Mouse (Mus musculus) kidney, adult 2 months (tissue): ENCODE data around the gene Znrf4. TPM values are rescaled to one million over a fixed set of nuclear protein-coding genes. Genes with fewer than 3 reads are reported as not detected.
A peak's percentile ranks its signal among the peaks of the same experiment; 100 is the strongest.

Source experiments
- DNase-seq: peaks from one replicate; pipeline ENCODE4 v3.0.0; 2021
- H3K27ac ChIP-seq: fragments of 200-500 bp; 2 replicates; pipeline ENCODE4 v1.5.1; 2012; ENCODE audit warnings: low read depth, low read length, control low read depth, inconsistent platforms; ENCODE audit not compliant: insufficient read depth
- H3K27me3 ChIP-seq: fragments of 200-500 bp; replicated peaks from 2 replicates; pipeline ENCODE4 v1.6.1; 2012; ENCODE audit warnings: mild to moderate bottlenecking, moderate library complexity, low read length, inconsistent platforms; ENCODE audit not compliant: control insufficient read depth, insufficient read depth
- H3K36me3 ChIP-seq: fragments of 200-500 bp; 2 replicates; pipeline ENCODE4 v1.6.1; 2012; ENCODE audit warnings: mild to moderate bottlenecking, moderate library complexity, low read length, inconsistent platforms; ENCODE audit not compliant: control insufficient read depth, insufficient read depth
- H3K4me1 ChIP-seq: fragments of 200-500 bp; 2 replicates; pipeline ENCODE4 v1.6.1; 2011; ENCODE audit warnings: low read length; ENCODE audit not compliant: control insufficient read depth, insufficient read depth
- H3K4me3 ChIP-seq: fragments of 200-500 bp; 2 replicates; pipeline ENCODE4 v1.5.1; 2011; ENCODE audit warnings: mild to moderate bottlenecking, low read depth, low read length, control low read depth; ENCODE audit not compliant: insufficient read depth
- CTCF ChIP-seq: fragments of 200-500 bp; conservative IDR thresholded peaks from 2 replicates; pipeline ENCODE4 v1.5.1; 2011; ENCODE audit warnings: low read depth, mild to moderate bottlenecking, control low read depth, low read length, moderate library complexity, mixed read lengths; ENCODE audit not compliant: insufficient read depth, insufficient read length
- POLR2A ChIP-seq: fragments of 200-500 bp; IDR thresholded peaks from one replicate; pipeline ENCODE4 v1.6.1; 2011; ENCODE audit warnings: low read depth, low read length, control low read depth
- WGBS: fragments of 180-500 bp; shearing (Covaris S2); methylation state at CpG from one replicate; pipeline ENCODE4 v1.1.7; 2018; 5-methylcytosine and 5-hydroxymethylcytosine counted together
- polyA plus RNA-seq: library from polyadenylated mRNA; depleted of rRNA; stranded (reverse); fragments of >200 nt; gene quantifications from 2 replicates; pipeline ENCODE4 v1.2.3, GENCODE M21; 2012

Znrf4 gene
- polyA plus RNA-seq, 1 experiment: 0.17 TPM

DNA sequence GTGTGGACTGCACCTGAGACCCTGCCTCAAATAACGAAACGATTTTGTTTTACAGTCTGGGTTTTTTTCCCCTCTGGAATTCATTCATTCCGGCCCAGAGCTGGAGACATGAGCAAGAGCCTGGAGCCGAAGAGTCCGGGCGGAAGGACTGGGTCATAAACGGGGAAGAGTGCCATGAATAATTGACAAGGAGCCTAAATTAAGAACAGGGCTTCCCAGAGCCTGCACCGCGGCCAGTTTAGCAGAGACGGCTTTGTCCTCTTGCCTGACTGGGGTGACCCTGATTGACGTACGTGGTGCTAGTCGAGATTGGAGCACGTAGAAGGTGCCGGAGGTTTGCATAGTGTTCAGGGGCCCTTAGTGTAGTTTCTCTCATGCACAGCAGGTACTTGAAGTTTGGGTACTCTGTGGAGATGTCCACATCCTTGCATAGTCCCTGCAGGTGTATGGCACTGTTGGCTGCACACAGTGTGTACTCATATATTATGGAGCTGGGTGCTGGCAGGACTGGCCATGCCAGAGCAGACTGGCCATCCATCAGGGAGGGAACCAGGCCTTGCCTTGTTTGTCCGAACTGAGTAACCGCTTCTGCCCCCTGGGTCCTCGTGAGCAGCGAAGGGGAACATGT lies 34.9 kb downstream of the Znrf4 start:
- no peak overlapping the region for H3K27ac ChIP-seq
- H3K4me3 ChIP-seq: no peak overlapping the region
- H3K27me3 ChIP-seq: peaks cover 5% of the 10 kb centered on the region
- H3K36me3 ChIP-seq: no peaks in the 10 kb centered on the region
- H3K4me1 ChIP-seq: no peaks in the 10 kb centered on the region
- TF ChIP-seq POLR2A (no peak), CTCF (no peak)
- DNase-seq: no peak
- WGBS: 72% methylated on average over 19 of the region's 19 CpGs

DNA sequence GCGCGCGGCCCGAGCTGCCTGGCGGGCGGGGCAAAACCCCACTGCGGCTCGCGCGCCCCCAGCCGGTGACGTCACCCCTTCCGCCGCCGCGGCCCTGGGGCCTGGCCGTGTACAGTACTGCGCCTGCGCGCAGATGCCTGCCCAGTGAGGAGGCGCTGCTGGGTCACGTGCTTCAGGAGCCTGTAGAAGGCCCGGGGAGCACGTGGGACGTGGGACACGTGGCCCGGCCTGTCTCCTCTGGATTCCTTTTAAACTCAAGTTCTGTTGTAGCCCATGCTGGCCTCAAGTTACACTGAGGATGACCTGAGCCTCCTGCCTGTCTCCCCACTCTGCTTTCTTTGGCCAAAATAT lies 35.9 kb downstream of the Znrf4 start, which contains the start of gene Ptprs:
Gene Ptprs (minus strand): TSS at position 82 of the 351 bp plus-strand sequence.
- H3K27ac ChIP-seq: no peak within 1 kb of the TSS
- TF ChIP-seq CTCF: no peak
- TF ChIP-seq POLR2A: no peak
- DNase-seq: peak; percentile 89
- 2% methylated on average over 27 of the region's 27 CpGs for WGBS
- H3K4me1 ChIP-seq: no peaks in the 10 kb centered on the region
- peak within 1 kb of the TSS; percentile 42 for H3K4me3 ChIP-seq
- peaks cover 5% of the 10 kb centered on the region for H3K27me3 ChIP-seq
- H3K36me3 ChIP-seq: no peaks in the 10 kb centered on the region

DNA sequence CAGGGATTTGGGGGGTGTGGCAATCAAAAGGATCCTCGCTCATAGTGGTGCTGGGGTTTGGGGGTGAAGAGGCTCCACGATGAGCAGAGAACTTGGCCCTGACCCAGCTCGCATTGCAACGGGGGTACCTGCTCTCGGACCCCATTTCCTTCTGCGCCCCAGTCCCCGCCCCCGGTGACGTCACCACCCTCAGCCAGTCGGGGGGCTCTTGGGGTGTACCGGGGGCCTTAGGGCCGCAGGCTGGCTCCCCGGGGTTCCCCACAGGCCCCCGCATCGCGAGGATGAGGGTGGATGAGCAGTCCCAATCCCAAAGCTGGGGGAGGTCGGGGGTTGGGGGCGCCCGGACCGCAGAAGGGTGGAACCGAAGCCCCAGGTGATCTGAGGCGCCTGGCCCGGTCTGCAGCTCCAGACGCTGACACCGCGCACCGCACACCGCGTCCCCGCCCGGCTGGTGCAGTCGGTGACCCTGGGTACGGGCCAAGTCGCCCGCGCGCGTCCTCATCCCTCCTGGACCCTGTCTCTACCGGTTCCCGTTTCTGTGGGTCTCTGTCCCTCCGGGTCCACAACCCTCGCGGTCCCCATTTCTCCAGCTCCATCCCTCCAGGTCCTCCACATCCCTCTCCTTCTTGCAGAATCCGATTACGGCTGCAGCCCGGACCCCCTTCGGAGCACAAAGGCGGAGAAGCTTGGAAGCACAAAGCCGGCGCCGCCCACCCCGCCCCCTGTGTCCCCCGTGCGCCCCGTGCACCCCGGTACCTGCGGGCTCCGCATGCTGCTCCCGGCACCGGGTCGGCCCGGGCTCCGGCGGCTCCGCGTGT lies 36.4 kb downstream of the Znrf4 start:
- Histone ChIP-seq H3K36me3 (no peaks in the 10 kb centered on the region), H3K27ac (no peak overlapping the region), H3K4me1 (no peaks in the 10 kb centered on the region), H3K4me3 (peak overlapping the region; percentile 42), H3K27me3 (peaks cover 5% of the 10 kb centered on the region)
- no peak for DNase-seq
- TF ChIP-seq POLR2A (no peak), CTCF (no peak)
- WGBS: 1% methylated on average over 66 of the region's 66 CpGs

DNA sequence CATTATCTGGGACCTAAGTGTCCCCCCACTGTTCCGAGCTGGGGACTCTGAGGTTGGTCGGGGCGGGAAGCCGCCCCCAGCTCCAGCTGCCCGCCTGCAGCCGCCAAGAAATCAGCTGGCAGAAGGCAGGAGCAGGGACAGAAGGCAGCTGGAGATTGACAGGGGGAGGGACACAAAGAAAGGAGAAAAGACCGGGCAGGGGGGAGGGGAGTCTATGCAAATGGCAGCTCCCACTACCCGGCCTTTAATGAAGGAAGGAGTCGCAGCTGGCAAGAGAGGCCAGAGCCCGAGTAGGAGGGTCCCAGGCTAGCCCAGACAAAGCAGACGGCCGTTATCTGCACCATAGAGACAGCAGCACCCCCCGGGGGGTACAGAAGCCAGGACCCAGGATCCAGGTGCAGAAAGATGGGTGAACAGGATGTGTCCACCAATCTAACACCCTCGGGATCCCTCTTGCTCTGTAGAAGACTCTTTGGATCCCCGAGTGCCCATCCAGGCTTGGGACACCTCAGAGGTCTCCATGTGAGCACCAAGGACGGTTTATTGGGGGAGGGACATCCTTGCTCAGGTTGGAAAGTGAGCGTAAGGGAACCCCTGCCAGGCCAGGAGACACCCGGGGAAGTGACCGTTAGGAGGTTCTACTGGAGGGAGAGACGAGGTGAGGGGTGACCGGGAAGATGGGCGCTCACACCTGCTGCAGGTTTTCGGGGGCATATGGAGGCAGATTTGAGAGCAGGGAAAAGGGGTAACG lies 37.2 kb downstream of the Znrf4 start:
- no peak overlapping the region for H3K27ac ChIP-seq
- DNase-seq: no peak
- TF ChIP-seq CTCF: no peak
- no peak for TF ChIP-seq POLR2A
- H3K36me3 ChIP-seq: no peaks in the 10 kb centered on the region
- H3K27me3 ChIP-seq: peaks cover 5% of the 10 kb centered on the region
- H3K4me1 ChIP-seq: no peaks in the 10 kb centered on the region
- no peak overlapping the region; the same call in 1 of the 2 replicates for H3K4me3 ChIP-seq
- WGBS: 2% methylated on average over 24 of the region's 24 CpGs

DNA sequence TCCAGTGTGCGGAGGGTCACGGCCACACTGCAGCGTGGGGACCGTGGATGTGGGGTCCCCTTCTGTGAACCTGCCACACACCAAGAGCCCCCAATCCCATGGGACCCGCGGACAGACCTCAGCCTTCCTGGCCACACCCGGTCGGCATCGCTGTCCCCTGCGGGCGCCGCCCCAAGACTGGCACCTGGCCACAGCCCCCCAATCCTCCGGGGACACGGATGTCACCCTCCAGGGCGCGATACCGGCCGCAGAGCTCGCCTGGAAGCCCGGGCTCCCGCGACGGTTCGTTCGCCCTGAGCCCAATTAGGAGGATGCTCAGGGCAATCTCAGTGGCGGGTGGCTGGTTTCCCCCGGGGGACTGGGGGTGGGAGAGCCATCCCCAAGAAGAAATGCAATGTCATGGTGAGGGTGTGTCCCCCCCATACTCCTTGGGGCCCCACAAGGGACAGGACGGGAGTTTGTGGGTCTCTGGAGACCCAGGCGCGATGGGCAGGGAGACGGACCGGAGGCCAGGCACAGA lies 37.9 kb downstream of the Znrf4 start:
- Histone ChIP-seq H3K4me1 (no peaks in the 10 kb centered on the region), H3K27ac (no peak overlapping the region), H3K36me3 (no peaks in the 10 kb centered on the region), H3K27me3 (peaks cover 5% of the 10 kb centered on the region), H3K4me3 (no peak overlapping the region)
- TF ChIP-seq POLR2A (no peak), CTCF (no peak)
- no peak for DNase-seq
- WGBS: 5% methylated on average over 32 of the region's 32 CpGs

DNA sequence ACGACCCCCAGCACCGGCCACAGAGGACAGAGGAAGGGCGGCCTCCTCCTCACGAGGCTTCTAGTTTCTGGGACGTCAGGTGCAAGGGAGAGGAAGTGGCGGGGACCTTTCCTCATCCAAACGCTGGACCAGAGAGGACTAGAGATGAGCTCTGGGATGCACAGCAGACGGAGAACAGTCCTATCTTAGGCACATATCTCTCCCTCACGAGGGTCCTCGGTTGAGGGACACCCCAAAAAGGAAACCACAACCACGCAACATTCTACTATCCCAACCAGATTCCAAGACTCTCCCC lies 38.7 kb downstream of the Znrf4 start:
- no peak overlapping the region for H3K4me3 ChIP-seq
- no peaks in the 10 kb centered on the region for H3K4me1 ChIP-seq
- no peak for TF ChIP-seq CTCF
- TF ChIP-seq POLR2A: no peak
- peaks cover 5% of the 10 kb centered on the region for H3K27me3 ChIP-seq
- WGBS: 3% methylated on average over 11 of the region's 11 CpGs
- H3K27ac ChIP-seq: no peak overlapping the region
- H3K36me3 ChIP-seq: no peaks in the 10 kb centered on the region
- no peak for DNase-seq
